Mouse (Mus musculus) mouse embryonic stem cell (cell line): ENCODE measurements around the gene Papss1.

Experiments
- in situ Hi-C, 2 experiments: fragments of 300-500 bp; cut with MboI; formaldehyde crosslinking; loops; 1 replicate in 1 of 2; 3 replicates in 1 of 2; pipeline ENCODE4 v1.14.3; 2019 to 2020; ENCODE audit warnings: low sequenced_read_pairs in 2 of 2, low pct_unique_long_range_greater_than_20kb in 1 of 2, mixed read lengths in 1 of 2; ENCODE audit not compliant: unreplicated experiment in 1 of 2

Papss1 gene

DNA sequence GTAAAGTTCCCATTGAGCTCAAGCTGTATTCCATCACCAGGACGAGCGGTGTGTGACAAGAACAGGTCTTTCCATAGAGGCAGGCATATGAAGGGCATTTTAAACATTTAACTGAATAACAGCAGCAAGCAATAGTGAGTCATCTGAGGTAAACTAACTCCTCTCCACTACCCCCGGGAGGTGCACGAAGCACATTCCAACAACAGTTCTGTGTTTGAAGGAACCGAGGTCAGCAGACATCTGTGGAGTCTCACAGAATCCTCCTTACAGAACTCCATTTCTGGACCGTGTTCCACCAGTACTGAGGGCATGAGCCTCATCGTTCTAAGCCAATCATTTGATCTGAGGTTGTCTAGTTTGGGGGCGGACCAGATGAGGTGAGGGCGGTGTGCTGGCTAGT lies 59.5 kb downstream of the Papss1 start:
- in situ Hi-C loops = no loop called here

DNA sequence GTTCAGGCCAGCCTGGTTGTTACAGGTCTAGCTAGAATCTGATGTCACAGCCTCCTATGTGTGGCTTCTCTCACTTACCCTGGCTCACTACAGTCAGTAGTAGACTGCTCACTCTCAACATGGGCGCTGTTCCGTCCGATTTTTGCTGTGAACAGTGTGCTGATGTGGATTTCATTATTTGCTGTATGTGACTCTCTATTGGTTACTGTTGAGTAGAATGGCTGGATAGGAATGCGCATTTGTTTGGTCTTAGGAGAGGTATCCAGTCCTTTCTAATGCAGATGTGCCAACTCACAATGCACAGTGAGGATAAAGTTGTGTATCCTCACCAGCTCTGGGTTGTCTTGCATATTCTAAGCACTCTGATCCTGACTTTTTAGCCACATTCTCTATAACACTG lies 62.9 kb downstream of the Papss1 start:
- in situ Hi-C loops = no loop called here

DNA sequence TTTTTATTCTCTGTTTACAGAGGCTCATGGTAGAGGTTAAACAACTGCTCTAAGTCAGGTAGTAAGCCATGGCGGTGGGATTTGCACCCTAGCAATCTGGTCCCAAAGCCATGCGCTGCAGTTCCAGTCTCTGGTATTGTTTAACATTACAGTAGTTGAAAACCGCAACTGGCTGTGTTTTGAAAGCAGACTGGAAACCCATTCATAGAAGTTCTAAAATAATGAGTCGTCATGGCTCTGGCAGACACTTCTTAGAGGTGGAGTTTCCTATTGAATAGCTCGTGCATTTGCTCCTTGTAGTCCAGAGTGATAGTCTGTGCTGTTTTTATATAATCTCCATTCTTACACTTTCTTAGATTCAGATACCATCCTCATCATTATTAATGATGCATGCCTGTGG lies 63.7 kb downstream of the Papss1 start:
- in situ Hi-C loops = no loop called here

DNA sequence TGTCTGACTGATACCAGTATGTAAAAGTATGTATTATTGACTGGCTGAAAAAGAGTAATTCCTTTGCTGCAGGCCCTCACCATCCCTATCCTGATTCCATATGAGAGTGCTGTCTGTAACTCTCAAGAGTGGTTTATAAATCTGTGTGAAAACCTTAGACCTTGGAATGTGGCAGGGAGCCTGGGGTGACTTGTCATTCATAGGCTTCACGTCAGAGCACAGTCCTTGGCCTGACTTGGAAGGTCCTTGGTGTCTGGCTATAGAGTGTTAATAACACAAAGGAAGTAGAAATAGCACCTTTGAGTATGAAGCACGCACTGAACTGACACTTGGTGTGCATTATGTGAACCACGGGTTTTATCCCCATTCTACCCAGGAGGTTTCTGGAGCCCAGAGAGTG lies 64.4 kb downstream of the Papss1 start:
- in situ Hi-C loops = no loop called here

DNA sequence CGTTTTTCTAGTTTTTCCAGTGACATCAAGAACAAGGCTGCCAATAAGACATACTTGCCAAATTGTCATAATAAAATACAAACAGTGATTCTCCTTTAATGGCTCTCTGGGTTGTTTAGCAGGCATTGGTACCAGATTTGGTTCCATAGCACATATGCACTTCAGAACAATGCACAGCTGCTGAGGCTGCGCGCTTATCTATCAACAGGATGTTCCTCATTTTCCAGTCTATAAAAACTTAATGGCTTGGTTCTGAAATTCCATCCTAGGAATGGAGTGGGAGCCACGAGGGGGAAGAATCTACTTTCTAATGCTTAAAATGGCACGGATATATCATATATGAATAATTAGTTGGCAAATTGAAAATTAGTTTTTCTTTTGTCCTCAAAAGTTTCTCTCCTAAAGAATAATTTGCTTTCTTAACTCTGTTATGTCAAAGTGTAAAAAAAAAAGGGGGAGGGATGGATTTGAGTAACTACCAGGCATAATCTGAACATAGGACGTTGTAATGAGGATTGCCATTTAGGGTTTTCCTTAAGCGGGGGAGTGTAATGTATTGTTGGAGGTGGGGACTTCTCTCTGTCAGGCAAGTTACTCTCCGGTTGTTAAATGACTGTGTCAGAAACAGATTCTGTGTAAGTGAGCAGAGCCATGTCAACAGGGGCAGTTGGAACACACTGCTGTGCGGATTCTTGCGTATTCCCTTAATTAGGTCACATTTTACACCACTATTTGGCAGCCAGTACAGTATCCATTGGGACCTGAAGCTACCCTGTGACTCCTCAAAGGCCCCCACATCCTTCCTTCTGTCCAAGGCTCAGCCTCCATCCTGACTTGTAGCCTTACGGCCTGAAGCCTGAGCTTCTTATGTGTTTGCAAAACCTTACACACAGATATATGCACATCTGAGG lies 66.1 kb downstream of the Papss1 start:
- in situ Hi-C loops = no loop called here

DNA sequence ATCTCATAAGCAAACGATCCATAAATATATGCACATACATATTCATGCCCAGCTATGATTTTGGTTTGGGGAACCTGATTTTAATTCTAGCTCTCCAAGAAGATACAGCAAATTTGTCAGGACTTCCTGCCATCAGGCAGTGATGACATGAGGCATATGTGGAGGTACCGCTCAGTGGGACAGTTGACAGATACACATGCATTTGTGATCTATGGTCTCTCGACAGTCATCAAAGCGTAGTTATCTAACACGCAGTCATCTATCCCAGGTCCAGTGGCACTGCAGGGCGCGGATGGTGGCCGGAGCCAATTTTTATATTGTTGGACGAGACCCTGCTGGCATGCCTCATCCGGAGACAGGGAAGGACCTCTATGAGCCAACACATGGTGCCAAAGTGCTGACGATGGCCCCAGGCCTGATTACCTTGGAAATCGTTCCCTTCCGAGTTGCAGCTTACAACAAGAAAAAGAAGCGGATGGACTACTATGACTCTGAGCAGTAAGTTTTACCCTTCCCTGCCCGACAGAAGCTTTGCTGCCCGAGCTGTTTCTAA lies 66.8 kb downstream of the Papss1 start:
- in situ Hi-C loops = no loop called here

DNA sequence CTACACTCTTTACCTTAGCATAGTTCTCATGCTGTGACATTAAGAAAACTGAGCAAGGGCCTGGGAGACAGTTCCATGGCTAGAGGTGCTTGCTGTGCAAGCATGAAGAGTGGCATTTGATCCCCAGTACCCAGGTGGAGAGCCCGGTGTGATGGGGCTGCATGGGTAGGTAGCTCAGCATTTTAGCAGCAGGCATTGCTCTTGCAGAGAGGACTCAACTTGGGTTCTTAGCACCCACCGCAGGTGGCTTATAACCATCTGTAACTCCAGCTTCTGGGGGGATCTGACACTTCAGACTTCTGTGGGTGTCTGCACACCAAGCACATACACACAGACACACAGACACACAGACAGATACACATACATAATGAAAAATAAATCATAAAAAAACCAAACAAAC lies 69.5 kb downstream of the Papss1 start:
- in situ Hi-C loops = no loop called here

DNA sequence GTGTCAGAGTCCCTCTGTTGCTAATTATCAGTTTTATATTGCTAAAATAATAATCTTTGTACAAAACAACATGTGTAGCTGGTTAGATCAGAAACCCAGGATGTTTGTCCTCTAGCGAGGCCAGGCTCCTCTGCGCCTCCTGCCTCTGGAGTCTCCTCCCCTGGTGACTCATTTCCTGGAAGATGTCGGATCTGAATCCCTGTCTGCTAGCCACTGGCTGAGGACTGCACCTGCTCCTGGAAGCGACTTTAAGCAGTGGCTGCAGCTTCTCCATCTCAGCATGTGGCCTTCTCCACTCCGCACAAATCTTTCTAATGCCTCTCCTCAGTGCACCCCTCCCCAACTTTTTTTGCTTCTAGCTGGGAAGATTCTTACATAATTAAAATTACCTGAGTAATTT lies 71.6 kb downstream of the Papss1 start:
- in situ Hi-C loops = no loop called here

DNA sequence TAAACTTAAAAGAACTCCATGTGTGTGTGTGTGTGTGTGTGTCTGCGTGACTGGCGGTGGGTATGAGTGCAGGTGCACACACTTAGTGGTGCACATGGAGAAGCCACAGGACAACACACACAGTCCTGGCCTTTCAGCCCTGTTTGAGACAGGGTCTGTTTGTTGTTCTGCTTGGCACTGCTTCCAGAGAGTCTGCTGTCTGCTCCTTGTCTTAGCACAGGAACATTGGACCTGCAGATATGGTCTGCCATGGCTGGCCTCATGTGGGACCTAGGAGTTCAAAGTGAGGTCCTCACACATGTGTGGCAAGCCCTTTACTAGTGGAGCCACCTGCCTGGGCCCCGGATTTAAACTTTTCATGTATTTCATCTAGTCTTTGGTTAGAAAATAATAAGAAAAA lies 72.4 kb downstream of the Papss1 start:
- in situ Hi-C loops = no loop called here

DNA sequence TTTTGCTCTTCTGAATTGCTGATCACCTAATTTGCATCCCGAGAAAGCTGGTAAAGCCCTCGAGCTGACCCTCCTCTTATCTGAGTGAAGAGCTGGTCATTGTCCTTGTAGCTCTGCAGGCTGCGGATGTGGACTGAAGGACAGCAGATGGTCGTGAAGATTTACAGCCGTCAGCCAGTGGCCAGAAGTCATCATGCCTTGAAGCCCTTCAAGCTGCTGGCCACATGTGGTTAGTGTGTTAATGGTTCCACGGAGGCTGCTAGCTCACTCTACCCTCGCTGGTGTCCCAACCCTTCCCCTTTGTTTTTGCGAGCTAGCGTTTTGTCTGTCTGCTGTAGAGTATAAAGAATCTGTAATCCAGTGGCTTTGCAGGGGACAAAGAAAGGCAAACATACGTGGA lies 73.1 kb downstream of the Papss1 start:
- in situ Hi-C loops = no loop called here

DNA sequence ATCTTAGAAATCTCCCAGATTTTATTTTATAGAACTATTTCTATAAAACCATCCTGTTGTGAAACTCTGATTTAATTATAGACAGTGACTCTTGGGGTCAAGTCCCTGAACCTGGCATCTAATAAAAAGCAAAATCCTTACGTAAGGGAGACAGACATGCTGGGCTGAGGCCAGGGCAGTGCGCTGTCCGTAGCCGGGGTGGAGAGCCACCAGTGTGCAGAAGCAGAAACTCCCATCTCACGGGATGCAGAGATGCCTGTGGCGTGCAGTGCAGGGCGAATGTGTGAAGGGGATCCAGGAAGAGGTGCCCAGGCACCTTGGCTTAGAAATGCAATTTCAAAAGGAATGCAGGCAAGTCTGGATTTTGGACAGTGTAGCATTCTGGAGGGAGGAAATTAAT lies 73.6 kb downstream of the Papss1 start:
- in situ Hi-C loops = no loop called here

DNA sequence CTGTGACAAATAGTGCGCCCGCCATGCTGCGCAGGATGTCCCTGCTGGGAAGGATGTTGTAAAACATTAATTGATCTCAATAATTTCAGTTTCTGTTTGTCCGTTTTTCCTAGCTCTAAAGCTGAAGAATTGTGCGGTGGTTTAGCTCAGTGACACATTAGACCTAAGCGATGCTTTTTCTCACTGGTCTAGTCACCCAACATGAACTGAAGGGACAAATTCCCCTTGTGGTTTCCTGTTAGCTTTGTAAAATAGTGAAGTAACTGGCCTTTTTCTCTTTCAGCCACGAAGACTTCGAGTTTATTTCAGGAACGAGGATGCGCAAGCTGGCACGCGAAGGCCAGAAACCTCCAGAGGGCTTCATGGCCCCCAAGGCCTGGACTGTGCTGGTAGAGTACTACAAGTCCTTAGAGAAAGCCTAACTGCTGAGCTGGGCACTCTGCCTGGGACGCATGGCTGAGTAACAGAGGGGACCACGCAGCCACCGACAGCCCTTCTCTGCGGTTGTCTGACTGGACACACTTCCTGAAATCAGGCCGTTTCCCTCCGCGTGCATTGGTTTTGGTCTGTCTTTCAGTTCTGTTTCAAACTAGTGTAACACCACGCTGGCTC lies 78.2 kb downstream of the Papss1 start:
- in situ Hi-C loops = no loop called here

DNA sequence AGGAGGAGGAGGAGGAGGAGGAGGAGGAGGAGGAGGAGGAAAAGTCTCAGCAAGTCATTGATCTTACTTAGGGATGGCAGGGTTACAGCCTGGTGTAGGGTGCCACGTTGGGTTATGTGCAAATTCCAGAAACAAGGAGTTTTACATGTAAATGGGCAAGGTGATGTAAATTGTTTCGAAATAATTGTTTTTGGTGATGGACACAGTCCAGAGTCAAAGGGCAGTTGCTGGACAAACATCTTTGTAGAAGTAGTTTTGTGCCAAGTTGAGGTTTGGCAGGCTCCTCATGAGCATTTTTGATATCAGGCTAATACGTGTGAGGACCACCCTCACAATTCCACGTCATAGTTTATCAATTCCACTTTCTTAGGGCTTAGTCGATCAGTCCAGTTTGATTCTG lies 80.6 kb downstream of the Papss1 start:
- in situ Hi-C loops = no loop called here

DNA sequence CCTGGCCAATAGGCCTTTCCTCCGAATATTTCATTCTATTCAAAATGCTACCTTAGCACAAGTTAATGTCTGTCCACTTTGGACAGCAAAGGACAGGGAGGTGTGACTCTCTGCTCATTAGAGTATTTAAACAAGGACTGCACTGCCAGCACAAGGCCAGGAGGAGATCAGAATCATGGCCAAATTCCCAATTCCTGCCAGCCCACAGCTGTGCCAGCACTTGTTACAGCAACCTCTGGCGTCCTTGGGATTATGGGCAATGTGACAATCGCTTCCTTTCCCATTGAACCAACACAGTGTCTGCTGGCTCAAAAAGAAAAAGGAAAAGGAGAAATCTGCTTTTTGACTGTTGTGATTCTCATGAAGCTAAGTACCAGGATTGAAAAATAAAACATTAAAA lies 89.8 kb downstream of the Papss1 start:
- in situ Hi-C loops = no loop called here

DNA sequence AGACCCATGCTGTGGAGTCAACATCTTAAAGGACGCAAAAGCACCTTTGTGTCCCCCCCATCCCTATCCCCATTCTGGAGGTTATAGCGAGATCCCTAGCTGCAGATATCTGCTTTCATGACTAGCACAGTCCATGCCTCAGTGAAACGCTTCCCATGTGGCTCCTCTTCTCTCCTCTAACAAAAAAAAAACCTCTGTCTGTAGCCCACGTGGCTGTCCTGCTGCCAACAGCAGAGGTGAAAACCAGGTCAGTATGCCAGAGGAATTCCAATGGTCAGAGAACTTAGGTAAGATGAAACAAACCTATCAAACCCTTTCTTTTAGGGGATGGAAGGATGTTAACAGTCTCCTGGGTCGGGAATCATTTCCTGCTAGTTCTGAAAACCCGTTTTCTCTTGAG lies 91.5 kb downstream of the Papss1 start:
- in situ Hi-C loops = no loop called here

DNA sequence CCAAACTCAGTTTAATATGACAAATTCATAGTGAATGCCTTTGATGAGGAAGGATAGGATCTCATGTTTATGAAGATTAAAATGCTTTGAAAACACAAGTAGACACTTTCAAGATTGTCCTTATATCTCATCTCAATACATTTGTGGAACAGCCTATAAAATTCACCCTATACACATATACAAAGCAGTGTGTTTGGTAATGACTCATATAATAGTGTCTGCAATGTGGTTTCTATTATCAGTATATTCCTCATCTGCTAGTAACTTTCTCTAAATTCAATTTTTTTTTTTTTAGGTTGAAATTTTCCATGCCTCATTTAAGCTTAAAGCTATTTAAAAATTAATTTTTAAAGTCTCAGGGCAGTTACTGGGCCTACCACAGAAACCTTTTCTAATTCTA lies 95.6 kb downstream of the Papss1 start:
- in situ Hi-C loops = no loop called here

DNA sequence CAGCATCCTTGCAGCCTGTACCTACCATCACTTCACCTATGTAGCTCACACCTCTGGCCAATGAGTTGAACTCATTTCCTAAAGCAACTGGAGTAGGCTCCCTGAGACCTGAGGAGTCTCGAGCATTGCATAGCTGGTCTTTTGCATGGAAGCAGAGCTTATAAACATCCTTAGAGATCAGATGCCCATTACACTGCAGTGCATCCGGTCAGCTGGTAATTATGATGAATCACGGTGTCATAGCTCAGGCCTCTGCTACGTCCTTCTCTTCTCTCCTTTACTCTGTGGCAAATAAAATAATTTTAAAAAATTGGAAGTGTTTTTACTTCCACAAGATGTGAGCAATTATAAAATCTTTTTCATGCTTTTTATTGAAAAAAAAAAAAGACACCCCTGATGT lies 96.1 kb downstream of the Papss1 start:
- in situ Hi-C loops = no loop called here

DNA sequence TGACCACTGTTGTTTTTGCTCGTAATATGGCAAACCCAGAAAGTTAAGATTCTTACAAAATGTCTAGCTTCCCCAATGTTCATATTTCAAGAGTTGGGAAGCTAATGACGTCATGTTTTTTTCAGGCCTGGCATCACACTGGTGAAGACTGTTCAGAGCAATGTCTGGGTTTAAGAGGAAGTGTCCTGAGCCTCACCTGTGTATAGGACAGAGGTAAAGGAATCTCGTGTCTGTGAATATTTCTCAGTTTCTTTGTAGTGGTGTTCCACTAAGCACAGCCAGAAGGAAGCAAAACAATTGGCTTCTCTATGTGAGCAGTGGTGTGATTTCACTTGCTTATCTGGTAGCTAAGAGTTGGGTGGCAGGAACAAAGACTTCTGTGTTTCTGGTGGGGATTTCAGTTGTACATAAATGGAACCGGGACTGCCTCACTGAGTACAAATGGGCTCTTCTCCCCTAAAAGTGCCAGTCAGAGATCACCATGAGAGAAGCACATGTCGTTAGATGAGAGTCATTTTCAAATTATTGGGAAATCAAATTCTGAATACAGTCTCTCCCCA lies 98.1 kb downstream of the Papss1 start:
- in situ Hi-C loops = no loop called here

DNA sequence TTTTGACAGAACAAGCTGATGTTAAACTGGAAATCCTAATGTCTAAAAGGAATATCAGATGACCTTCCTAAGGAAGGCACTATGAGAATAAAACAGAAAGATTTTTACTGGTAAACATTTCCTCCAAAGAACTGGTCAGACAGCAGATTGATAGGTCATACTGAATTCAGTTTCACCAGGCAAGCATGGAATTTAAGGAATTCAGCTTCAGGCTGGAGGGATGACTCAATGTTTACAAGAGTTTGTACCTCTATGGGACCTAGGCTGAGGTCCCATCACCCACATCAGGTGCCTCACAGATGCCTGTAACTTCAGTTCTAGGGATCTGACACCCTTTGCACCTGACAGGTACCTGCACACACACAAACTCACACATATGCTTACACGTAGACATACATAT lies 105.3 kb downstream of the Papss1 start:
- in situ Hi-C loops = no loop called here

DNA sequence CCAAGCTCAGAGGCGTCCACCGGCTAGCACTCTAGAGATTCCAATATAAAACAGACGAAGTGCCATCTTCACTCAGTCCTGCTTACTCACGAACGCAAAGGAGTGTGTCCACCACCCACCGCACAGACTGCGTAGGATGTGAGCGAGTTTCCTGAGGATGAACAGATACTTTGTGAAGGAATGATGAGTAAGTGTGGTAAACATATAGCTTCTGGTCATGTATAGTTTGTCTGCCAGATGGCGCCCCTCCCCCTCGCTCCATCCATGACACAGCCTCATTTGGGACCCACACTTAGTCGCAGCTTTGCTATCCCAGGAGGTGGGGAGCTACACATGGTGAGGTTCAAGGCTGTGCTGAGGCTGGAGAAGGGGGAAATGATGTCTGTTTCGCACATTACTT lies 121.5 kb downstream of the Papss1 start:
- in situ Hi-C loops = no loop called here
